Mouse (Mus musculus) liver, embryonic 14.5 days (tissue): ENCODE results near the gene Pdzk1.

Experiments used
- CTCF ChIP-seq: IDR thresholded peaks from 2 replicates; pipeline ENCODE4 v1.5.1; 2016; ENCODE audit warnings: antibody characterized with exemption, low read depth, control low read depth
- EP300 ChIP-seq: IDR thresholded peaks from 2 replicates; pipeline ENCODE4 v1.6.1; 2016; ENCODE audit warnings: antibody characterized with exemption, low read depth

- TF ChIP-seq CTCF (no peak), EP300 (no peak)
Measured at GRCm38 (mm10) chr3:96813591-96814244, 15.4 kb upstream of the Pdzk1 start.
